Mouse (Mus musculus) stomach, embryonic 14.5 days (tissue): ENCODE results near the gene Phactr2. TPM values are rescaled to one million over a fixed set of nuclear protein-coding genes. Genes with fewer than 3 reads are reported as not detected.

Experiments
- ATAC-seq: fragments of 200-750 bp; cut with Nextera tagmentation; 2 replicates; pipeline ENCODE4 v1.8.0; 2017; ENCODE audit warnings: low read depth, moderate TSS enrichment; ENCODE audit not compliant: insufficient number of reproducible peaks, insufficient read depth, low FRiP score
- H3K27ac ChIP-seq: fragments of 300-500 bp; sonication (generic); 2 replicates; pipeline ENCODE4 v1.5.1; 2014; ENCODE audit warnings: mild to moderate bottlenecking, low read length, moderate library complexity, mixed read lengths
- H3K27me3 ChIP-seq: fragments of 300-500 bp; sonication (generic); 2 replicates; pipeline ENCODE4 v1.6.1; 2014; ENCODE audit warnings: low read length, control low read depth, mixed read lengths; ENCODE audit not compliant: control insufficient read depth, insufficient read depth
- H3K36me3 ChIP-seq: fragments of 300-500 bp; sonication (generic); 2 replicates; pipeline ENCODE4 v1.6.1; 2014; ENCODE audit warnings: mild to moderate bottlenecking, control low read depth, low read length, moderate library complexity, mixed read lengths; ENCODE audit not compliant: control insufficient read depth, insufficient read depth
- H3K4me1 ChIP-seq: fragments of 300-500 bp; sonication (generic); 2 replicates; pipeline ENCODE4 v1.6.1; 2014; ENCODE audit warnings: low read length, control low read depth, mixed read lengths; ENCODE audit not compliant: control insufficient read depth, insufficient read depth
- H3K4me2 ChIP-seq: fragments of 300-500 bp; sonication (generic); replicated peaks from 2 replicates; pipeline ENCODE4 v1.6.1; 2014; ENCODE audit warnings: low read depth, low read length, control low read depth
- H3K4me3 ChIP-seq: fragments of 300-500 bp; sonication (generic); 2 replicates; pipeline ENCODE4 v1.5.1; 2014; ENCODE audit warnings: low read depth, low read length, control low read depth
- H3K9ac ChIP-seq: fragments of 300-500 bp; sonication (generic); replicated peaks from 2 replicates; pipeline ENCODE4 v1.6.1; 2014; ENCODE audit warnings: low read depth, mild to moderate bottlenecking, control low read depth, low read length, moderate library complexity, mixed read lengths
- H3K9me3 ChIP-seq: fragments of 300-500 bp; sonication (generic); 2 replicates; pipeline ENCODE4 v1.6.1; 2016; ENCODE audit warnings: low read depth, low read length, control low read depth; ENCODE audit not compliant: control insufficient read depth
- WGBS: fragments of 180-500 bp; shearing (Covaris S2); extraction: QIAGEN DNeasy Blood & Tissue Kit; methylation state at CpG from one replicate; pipeline ENCODE4 v1.1.7; 2014; 5-methylcytosine and 5-hydroxymethylcytosine counted together
- polyA plus RNA-seq: library from polyadenylated mRNA; unstranded; fragments of >200 nt; fragmentation: Nextera tagmentation; extraction: Ambion mirVana; gene quantifications from 2 replicates; pipeline ENCODE4 v1.2.1, GENCODE M21; 2014

Gene Phactr2
- polyA plus RNA-seq, 1 experiment from 2014 or later, result 48.8 TPM

DNA sequence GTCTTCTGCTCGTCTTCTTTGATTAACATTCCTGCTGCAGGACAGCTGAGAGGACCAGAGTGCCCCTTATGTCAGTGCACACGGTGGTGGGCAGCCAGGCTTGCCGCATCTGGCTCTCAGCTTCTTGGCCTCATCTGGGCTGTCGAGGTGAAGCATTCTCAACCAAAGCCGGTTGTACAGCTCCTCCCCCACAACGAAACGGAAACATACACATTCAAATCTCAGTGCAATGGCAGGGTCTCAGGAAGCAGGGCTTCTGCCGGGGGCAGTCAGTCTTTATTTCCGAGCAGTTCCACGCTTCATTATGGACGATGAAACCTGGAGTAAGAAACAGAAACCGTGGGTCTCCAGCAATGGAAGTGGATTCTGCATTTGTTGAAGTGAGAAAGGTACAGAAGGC lies 260.3 kb downstream of the Phactr2 start:
- Histone ChIP-seq H3K36me3 (no peaks in the 10 kb centered on the region), H3K4me1 (peaks cover 32% of the 10 kb centered on the region), H3K9ac (no peak overlapping the region), H3K27me3 (no peaks in the 10 kb centered on the region), H3K27ac (peak overlapping the region; percentile 71; the same call in 1 of the 2 replicates), H3K4me3 (no peak overlapping the region), H3K9me3 (no peaks in the 10 kb centered on the region), H3K4me2 (no peak overlapping the region)
- ATAC-seq, result no peak
- 50% methylated on average over 12 of the region's 12 CpGs for WGBS

DNA sequence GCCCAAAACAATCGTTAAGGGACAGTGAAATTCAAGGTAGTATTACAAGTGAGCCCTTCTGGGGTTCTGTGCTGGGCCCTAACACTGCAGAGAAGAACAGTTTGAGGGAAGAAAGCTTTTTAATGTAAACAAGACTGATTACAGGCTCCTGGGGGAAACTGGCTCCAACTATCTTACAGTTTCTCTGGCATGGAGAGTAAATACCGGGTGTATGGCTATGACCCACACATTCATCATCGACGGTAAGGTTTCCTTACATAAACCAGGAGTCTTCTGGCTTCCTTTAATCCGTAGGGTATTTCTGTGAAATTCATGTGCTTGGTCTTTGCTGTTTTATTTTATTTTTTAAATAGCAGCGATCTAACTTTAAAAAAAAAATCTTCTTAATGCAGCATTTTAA lies 261.4 kb downstream of the Phactr2 start:
- Histone ChIP-seq H3K4me3 (no peak overlapping the region), H3K36me3 (no peaks in the 10 kb centered on the region), H3K9ac (no peak overlapping the region), H3K9me3 (no peaks in the 10 kb centered on the region), H3K27me3 (no peaks in the 10 kb centered on the region), H3K4me2 (no peak overlapping the region), H3K27ac (peak overlapping the region; percentile 85; the same call in 1 of the 2 replicates), H3K4me1 (peaks cover 35% of the 10 kb centered on the region)
- no peak for ATAC-seq
- 37% methylated on average over 6 of the region's 6 CpGs for WGBS

DNA sequence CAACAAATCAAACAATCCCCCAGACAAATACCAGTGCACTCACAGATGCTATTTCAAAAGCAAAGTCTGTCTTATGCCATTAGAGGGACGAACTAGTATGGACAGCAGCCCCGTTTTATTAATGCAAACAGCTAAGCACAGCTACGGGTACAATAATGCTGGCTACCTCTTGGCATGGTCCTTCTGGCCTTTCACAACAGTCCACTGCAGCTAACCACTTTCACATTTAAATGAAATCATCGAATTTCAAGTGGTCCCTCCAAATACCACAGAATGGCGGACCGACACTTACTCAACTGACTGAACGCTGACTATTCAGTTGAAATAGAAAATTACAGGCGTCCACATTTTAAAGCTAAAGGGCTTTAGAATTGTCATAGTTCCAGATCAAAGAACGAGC lies 261.9 kb downstream of the Phactr2 start:
- no peaks in the 10 kb centered on the region for H3K36me3 ChIP-seq
- no peaks in the 10 kb centered on the region for H3K27me3 ChIP-seq
- ATAC-seq, result no peak
- H3K4me2 ChIP-seq, result no peak overlapping the region
- H3K9me3 ChIP-seq, result no peaks in the 10 kb centered on the region
- H3K9ac ChIP-seq, result no peak overlapping the region
- 62% methylated on average over 9 of the region's 9 CpGs for WGBS
- no peak overlapping the region for H3K4me3 ChIP-seq
- H3K27ac ChIP-seq, result peak overlapping the region; percentile 85
- H3K4me1 ChIP-seq, result peaks cover 35% of the 10 kb centered on the region

DNA sequence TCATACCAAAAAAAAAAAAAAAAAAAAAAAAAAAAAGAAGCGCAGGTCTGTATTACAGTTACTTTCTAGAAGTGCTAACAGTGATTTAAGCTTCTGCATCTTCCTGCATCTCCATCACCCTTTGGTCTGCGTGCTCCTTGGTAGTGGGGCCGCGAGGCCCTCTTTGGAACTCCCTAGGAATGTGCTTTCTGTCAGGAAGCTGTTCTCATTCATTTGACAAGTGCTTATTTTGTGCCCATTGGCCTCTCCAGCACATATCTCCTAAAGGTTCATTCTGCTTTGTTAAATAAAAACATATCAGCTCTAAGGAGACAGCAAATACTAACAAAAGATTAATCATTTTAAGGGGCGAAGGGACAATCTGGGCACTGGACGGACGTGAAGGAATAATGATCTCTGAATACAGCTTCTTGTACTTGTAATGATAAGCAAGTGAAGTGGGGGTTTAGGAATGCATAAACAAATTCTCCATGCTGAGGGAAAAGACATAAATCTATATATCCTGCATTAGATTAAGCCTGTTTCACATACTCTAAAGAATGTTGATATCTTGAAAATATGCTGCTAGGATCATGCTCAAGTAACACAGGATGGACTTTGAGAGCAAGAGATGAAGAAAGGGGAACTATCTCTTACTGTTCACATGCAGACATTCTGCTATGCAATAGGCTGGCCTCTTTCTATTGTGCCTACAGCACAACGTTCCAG lies 264.1 kb downstream of the Phactr2 start:
- Histone ChIP-seq H3K4me1 (peaks cover 35% of the 10 kb centered on the region), H3K4me2 (no peak overlapping the region), H3K4me3 (no peak overlapping the region), H3K27ac (peak overlapping the region; percentile 85), H3K27me3 (no peaks in the 10 kb centered on the region), H3K36me3 (no peaks in the 10 kb centered on the region), H3K9ac (no peak overlapping the region), H3K9me3 (no peaks in the 10 kb centered on the region)
- WGBS, result 17% methylated on average over 8 of the region's 8 CpGs
- peak; percentile 66 for ATAC-seq

DNA sequence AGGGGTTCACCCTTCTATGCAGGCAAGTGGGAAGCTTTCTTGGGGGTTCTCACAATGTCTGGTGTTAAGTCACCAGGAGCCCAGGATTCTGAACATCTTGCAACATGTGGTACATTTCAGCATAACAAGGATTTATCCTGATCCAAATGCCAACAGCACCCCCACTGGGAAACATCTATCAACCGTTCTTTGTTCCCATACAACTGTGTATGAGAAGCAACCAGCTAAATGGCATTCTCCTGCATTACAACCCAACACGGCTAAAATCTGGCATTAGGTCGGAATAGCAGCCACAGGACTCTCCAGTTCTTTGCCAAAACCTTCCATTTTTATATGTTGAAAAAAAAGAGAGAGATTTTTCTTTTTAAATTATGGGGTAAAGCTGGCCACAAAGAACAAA lies 264.7 kb downstream of the Phactr2 start:
- H3K36me3 ChIP-seq, result no peaks in the 10 kb centered on the region
- no peaks in the 10 kb centered on the region for H3K27me3 ChIP-seq
- WGBS, result 29% methylated on average over 3 of the region's 3 CpGs
- no peak for ATAC-seq
- H3K9me3 ChIP-seq, result no peaks in the 10 kb centered on the region
- peaks cover 35% of the 10 kb centered on the region for H3K4me1 ChIP-seq
- no peak overlapping the region for H3K4me3 ChIP-seq
- H3K27ac ChIP-seq, result peak overlapping the region; percentile 61
- H3K4me2 ChIP-seq, result no peak overlapping the region
- no peak overlapping the region for H3K9ac ChIP-seq

DNA sequence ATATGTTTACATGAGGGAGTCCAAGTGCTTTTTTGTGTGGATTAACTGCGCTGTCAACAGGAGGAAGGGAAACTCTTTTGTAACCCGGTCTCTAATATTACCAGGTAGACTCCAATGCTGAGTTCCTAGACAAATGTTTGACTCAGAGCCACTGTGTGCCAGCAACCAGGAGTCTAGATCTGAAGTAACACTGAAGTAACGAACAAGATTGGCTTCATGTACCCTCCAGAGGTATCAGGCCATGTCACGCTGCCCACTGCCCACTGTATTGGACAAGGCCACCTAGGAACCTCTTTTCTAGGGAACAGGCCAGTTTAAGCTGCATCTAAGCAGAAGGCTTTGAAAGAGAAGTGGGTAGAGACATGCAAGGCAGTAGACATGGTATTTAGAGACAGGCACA lies 265.2 kb downstream of the Phactr2 start:
- 70% methylated on average over 4 of the region's 4 CpGs for WGBS
- Histone ChIP-seq H3K9me3 (no peaks in the 10 kb centered on the region), H3K4me2 (no peak overlapping the region), H3K27me3 (no peaks in the 10 kb centered on the region), H3K4me1 (peaks cover 30% of the 10 kb centered on the region), H3K27ac (peak overlapping the region; percentile 61), H3K36me3 (no peaks in the 10 kb centered on the region), H3K4me3 (no peak overlapping the region), H3K9ac (no peak overlapping the region)
- no peak for ATAC-seq

DNA sequence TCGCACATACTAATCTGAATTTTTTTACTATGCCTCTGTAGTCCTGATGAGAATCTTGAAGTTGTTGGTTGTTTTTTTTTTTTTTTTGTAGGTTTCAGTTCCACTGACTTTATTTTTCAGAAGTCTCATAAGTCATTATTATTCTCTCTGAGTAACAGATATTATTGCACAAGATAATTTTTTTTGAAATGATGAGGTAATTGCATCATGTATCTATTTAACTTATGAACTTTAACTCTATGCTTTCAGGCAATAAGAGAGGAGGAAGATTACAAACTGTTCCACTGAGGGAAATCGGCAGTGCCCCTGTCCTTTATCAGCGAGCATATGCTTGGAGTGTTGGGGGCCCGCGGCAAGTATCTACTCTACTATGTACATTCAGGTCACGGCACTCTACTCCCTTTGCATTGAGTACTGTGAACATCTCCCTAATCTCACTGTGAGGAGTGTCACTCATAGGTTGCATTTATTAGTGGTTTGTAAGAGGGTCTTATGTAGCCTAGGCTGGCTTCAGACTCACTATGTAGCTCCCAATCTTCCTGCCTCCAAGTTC lies 272.4 kb downstream of the Phactr2 start:
- H3K4me1 ChIP-seq, result no peaks in the 10 kb centered on the region
- ATAC-seq, result no peak
- no peak overlapping the region for H3K4me2 ChIP-seq
- WGBS, result 92% methylated on average over 6 of the region's 6 CpGs
- no peaks in the 10 kb centered on the region for H3K9me3 ChIP-seq
- no peaks in the 10 kb centered on the region for H3K36me3 ChIP-seq
- H3K4me3 ChIP-seq, result no peak overlapping the region
- no peak overlapping the region for H3K27ac ChIP-seq
- H3K9ac ChIP-seq, result no peak overlapping the region
- no peaks in the 10 kb centered on the region for H3K27me3 ChIP-seq

DNA sequence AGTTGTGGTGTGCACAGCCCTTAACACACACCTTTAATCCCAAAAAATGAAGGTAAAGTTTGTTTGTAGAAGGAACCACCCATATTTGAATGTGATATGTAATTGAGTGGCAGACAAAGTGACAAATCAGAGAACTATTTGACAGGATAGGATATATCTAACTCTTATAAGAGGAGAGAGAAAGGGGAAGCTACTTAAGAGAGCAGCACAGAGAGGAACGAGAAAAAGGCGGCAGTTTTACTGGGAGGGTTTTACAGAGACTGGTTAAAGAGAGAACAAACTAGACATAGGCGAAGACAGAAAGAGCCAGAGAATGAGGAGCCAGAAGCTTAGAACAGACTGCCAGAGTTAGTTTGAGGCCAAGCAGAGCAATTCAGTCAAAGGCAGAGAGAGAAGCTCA lies 273.4 kb downstream of the Phactr2 start:
- H3K27ac ChIP-seq, result no peak overlapping the region
- no peak overlapping the region for H3K4me2 ChIP-seq
- H3K9me3 ChIP-seq, result no peaks in the 10 kb centered on the region
- H3K9ac ChIP-seq, result no peak overlapping the region
- H3K27me3 ChIP-seq, result no peaks in the 10 kb centered on the region
- ATAC-seq, result no peak
- no peaks in the 10 kb centered on the region for H3K36me3 ChIP-seq
- no peaks in the 10 kb centered on the region for H3K4me1 ChIP-seq
- H3K4me3 ChIP-seq, result no peak overlapping the region
- 84% methylated on average over 3 of the region's 3 CpGs for WGBS

DNA sequence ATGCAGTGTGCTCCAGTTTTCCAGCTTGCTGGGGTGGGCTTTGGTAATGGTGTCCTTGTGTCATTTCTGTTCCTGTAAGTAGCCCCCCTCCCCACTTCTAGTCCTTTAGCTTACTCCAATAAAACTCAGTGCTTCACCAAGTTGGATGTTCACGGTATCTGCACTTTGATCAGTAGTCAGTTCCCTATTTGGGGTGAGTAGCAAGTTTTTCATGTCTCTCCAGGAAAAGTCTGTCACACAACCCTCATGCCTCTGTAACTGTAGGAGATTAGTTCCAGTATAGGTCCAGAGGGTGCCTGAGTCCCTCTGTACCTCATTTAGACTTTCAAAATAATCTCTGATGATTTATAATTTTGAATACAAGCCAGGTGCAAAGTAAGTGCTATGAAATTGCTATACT lies 275.0 kb downstream of the Phactr2 start:
- no peak overlapping the region for H3K4me2 ChIP-seq
- no peaks in the 10 kb centered on the region for H3K27me3 ChIP-seq
- H3K4me1 ChIP-seq, result no peaks in the 10 kb centered on the region
- ATAC-seq, result no peak
- no peaks in the 10 kb centered on the region for H3K36me3 ChIP-seq
- H3K4me3 ChIP-seq, result no peak overlapping the region
- no peaks in the 10 kb centered on the region for H3K9me3 ChIP-seq
- H3K27ac ChIP-seq, result 0 out of 2 replicates have a peak overlapping the region, but pooled peaks have one; percentile 21
- H3K9ac ChIP-seq, result no peak overlapping the region
- WGBS, result 97% methylated on average over 1 of the region's 1 CpGs
